Mouse (Mus musculus): ENCODE data around the gene Shisal1. TPM values are rescaled to one million over a fixed set of nuclear protein-coding genes. Genes with fewer than 3 reads are reported as not detected.

Shisal1 gene
- total and polyA plus RNA-seq, 3 experiments = 0.05 TPM; not detected in 2

- peak overlapping the region; percentile 2; the same call in 1 of the 2 replicates for H3K4me3 ChIP-seq (ENCODE audit: low read depth, low read length)
- TF ChIP-seq GATA1 (IDR thresholded peaks at IDR 0.05; ENCODE audit: borderline replicate concordance, low read length) (no peak), TAL1 (conservative IDR thresholded peaks at IDR 0.05; ENCODE audit: low read depth, low read length) (no peak), CTCF (IDR thresholded peaks at IDR 0.05; ENCODE audit: low read depth, low read length) (no peak), GATA2 (IDR thresholded peaks at IDR 0.05; ENCODE audit: borderline replicate concordance, low read depth, low read length) (no peak), POLR2AphosphoS5 (IDR thresholded peaks at IDR 0.05; ENCODE audit: insufficient replicate concordance, low read depth, low read length) (no peak)
- H3K4me1 ChIP-seq (ENCODE audit: insufficient read depth, low read depth, low read length) = no peaks in the 10 kb centered on the region
- H3K36me3 ChIP-seq (replicated peaks) = no peaks in the 10 kb centered on the region
- H3K9me3 ChIP-seq (replicated peaks) = peaks cover 95% of the 10 kb centered on the region
- H3K27me3 ChIP-seq (ENCODE audit: insufficient read depth, low read length) = no peaks in the 10 kb centered on the region
- ATAC-seq (ENCODE audit: extremely low read depth, insufficient number of reproducible peaks, low FRiP score, poor library complexity, severe bottlenecking) (no peak), DNase-seq (ENCODE audit: low spot score) (no peak)
Observed at GRCm38 (mm10) chr15:84450441-84451183, 3.7 kb upstream of the Shisal1 start.

- H3K9me3 ChIP-seq (replicated peaks) = peaks cover 91% of the 10 kb centered on the region
- no peak for TF ChIP-seq CTCF (IDR thresholded peaks at IDR 0.05; ENCODE audit: low read depth, low read length)
- no peak for TF ChIP-seq GATA1 (IDR thresholded peaks at IDR 0.05; ENCODE audit: borderline replicate concordance, low read length)
- no peak for TF ChIP-seq GATA2 (IDR thresholded peaks at IDR 0.05; ENCODE audit: borderline replicate concordance, low read depth, low read length)
- TF ChIP-seq POLR2AphosphoS5 (IDR thresholded peaks at IDR 0.05; ENCODE audit: insufficient replicate concordance, low read depth, low read length) = no peak
- no peak for TF ChIP-seq TAL1 (conservative IDR thresholded peaks at IDR 0.05; ENCODE audit: low read depth, low read length)
- no peak overlapping the region; the same call in 1 of the 2 replicates for H3K4me3 ChIP-seq (ENCODE audit: low read depth, low read length)
- no peaks in the 10 kb centered on the region for H3K27me3 ChIP-seq (ENCODE audit: insufficient read depth, low read length)
- DNase-seq (ENCODE audit: low spot score) = no peak
- H3K36me3 ChIP-seq (replicated peaks) = no peaks in the 10 kb centered on the region
- no peak for ATAC-seq (ENCODE audit: extremely low read depth, insufficient number of reproducible peaks, low FRiP score, poor library complexity, severe bottlenecking)
- H3K4me1 ChIP-seq (ENCODE audit: insufficient read depth, low read depth, low read length) = no peaks in the 10 kb centered on the region
Observed at GRCm38 (mm10) chr15:84445812-84446716, 833 bp downstream of the Shisal1 start.

DNA sequence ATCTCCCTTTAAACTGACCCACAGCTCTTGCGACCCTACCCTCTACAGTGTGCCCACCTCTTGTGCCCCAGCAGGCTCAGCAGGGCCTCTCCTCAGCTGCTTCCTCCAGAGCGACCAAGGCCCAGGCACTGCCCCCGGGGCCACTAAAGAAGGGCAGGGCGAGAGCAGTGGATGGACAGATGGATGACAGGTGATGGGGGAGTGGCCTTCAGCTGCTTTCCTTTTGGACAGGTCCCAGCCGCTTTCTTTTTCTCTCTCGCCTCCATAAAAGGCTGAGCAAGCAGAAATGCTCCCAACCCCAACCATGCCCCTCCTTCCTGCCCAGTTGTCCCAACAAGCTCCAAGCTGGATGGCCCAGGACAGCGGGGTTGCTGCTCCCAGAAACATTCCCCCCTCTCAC lies 2.7 kb downstream of the Shisal1 start:
- TF ChIP-seq TAL1 (conservative IDR thresholded peaks at IDR 0.05; ENCODE audit: low read depth, low read length) = no peak
- TF ChIP-seq GATA2 (IDR thresholded peaks at IDR 0.05; ENCODE audit: borderline replicate concordance, low read depth, low read length) = no peak
- no peak for TF ChIP-seq CTCF (IDR thresholded peaks at IDR 0.05; ENCODE audit: low read depth, low read length)
- no peak for TF ChIP-seq POLR2AphosphoS5 (IDR thresholded peaks at IDR 0.05; ENCODE audit: insufficient replicate concordance, low read depth, low read length)
- TF ChIP-seq GATA1 (IDR thresholded peaks at IDR 0.05; ENCODE audit: borderline replicate concordance, low read length) = no peak
- DNase-seq (ENCODE audit: low spot score) (no peak), ATAC-seq (ENCODE audit: extremely low read depth, insufficient number of reproducible peaks, low FRiP score, poor library complexity, severe bottlenecking) (no peak)
- Histone ChIP-seq H3K4me3 (ENCODE audit: low read depth, low read length) (no peak overlapping the region), H3K4me1 (ENCODE audit: insufficient read depth, low read depth, low read length) (no peaks in the 10 kb centered on the region), H3K9me3 (replicated peaks) (peaks cover 93% of the 10 kb centered on the region), H3K36me3 (replicated peaks) (no peaks in the 10 kb centered on the region), H3K27me3 (ENCODE audit: insufficient read depth, low read length) (no peaks in the 10 kb centered on the region)

- no peak for DNase-seq (ENCODE audit: low spot score)
- Histone ChIP-seq H3K27me3 (ENCODE audit: insufficient read depth, low read length) (no peaks in the 10 kb centered on the region), H3K9me3 (replicated peaks) (peaks cover 93% of the 10 kb centered on the region), H3K4me1 (ENCODE audit: insufficient read depth, low read depth, low read length) (no peaks in the 10 kb centered on the region), H3K4me3 (ENCODE audit: low read depth, low read length) (no peak overlapping the region; the same call in 1 of the 2 replicates), H3K36me3 (replicated peaks) (no peaks in the 10 kb centered on the region)
- ATAC-seq (ENCODE audit: extremely low read depth, insufficient number of reproducible peaks, low FRiP score, poor library complexity, severe bottlenecking) = no peak
- TF ChIP-seq GATA2 (IDR thresholded peaks at IDR 0.05; ENCODE audit: borderline replicate concordance, low read depth, low read length) (no peak), GATA1 (IDR thresholded peaks at IDR 0.05; ENCODE audit: borderline replicate concordance, low read length) (no peak), TAL1 (conservative IDR thresholded peaks at IDR 0.05; ENCODE audit: low read depth, low read length) (no peak), POLR2AphosphoS5 (IDR thresholded peaks at IDR 0.05; ENCODE audit: insufficient replicate concordance, low read depth, low read length) (no peak), CTCF (IDR thresholded peaks at IDR 0.05; ENCODE audit: low read depth, low read length) (no peak)
Observed at GRCm38 (mm10) chr15:84443631-84444030, 3.3 kb downstream of the Shisal1 start.

DNA sequence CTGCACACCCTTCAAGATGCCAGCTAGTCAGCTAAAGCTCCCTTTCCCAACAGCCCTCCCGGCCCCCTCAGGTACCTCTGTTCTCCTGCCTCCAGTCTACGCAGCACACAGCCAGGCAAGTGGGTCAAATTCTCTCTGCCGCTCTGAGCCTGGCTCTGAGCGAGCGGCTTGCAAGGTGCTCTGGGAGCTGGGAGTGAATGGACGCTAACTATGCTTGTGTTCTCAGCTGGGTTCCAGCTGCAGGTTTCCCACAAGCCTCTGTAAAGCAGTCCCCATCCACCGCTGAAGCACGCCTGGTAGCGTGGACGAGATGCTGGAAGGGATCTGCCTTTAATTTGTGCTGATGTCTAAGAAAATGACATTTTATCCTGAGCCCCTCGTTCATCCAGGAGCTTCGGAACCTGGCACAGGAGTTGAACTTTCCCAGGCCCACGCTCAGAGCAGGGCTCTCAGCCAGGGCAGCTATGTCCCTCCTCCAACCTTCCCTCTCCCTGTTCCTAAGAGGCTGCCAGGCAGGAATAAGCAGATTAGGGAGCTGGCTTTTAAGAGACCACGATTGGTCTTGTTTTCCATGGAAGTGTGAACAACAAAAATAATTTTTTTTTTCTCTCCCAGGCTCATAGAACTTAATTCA lies 5.1 kb downstream of the Shisal1 start:
- H3K9me3 ChIP-seq (replicated peaks) = peaks cover 93% of the 10 kb centered on the region
- TF ChIP-seq TAL1 (conservative IDR thresholded peaks at IDR 0.05; ENCODE audit: low read depth, low read length) (no peak), GATA2 (IDR thresholded peaks at IDR 0.05; ENCODE audit: borderline replicate concordance, low read depth, low read length) (no peak), POLR2AphosphoS5 (IDR thresholded peaks at IDR 0.05; ENCODE audit: insufficient replicate concordance, low read depth, low read length) (no peak), CTCF (IDR thresholded peaks at IDR 0.05; ENCODE audit: low read depth, low read length) (no peak), GATA1 (IDR thresholded peaks at IDR 0.05; ENCODE audit: borderline replicate concordance, low read length) (no peak)
- no peaks in the 10 kb centered on the region for H3K36me3 ChIP-seq (replicated peaks)
- no peaks in the 10 kb centered on the region for H3K4me1 ChIP-seq (ENCODE audit: insufficient read depth, low read depth, low read length)
- no peak for ATAC-seq (ENCODE audit: extremely low read depth, insufficient number of reproducible peaks, low FRiP score, poor library complexity, severe bottlenecking)
- DNase-seq (ENCODE audit: low spot score) = no peak
- H3K4me3 ChIP-seq (ENCODE audit: low read depth, low read length) = peak overlapping the region; percentile 7; the same call in 1 of the 2 replicates
- no peaks in the 10 kb centered on the region for H3K27me3 ChIP-seq (ENCODE audit: insufficient read depth, low read length)
